Mouse (Mus musculus): ENCODE results near the gene Fgf14.

DNA sequence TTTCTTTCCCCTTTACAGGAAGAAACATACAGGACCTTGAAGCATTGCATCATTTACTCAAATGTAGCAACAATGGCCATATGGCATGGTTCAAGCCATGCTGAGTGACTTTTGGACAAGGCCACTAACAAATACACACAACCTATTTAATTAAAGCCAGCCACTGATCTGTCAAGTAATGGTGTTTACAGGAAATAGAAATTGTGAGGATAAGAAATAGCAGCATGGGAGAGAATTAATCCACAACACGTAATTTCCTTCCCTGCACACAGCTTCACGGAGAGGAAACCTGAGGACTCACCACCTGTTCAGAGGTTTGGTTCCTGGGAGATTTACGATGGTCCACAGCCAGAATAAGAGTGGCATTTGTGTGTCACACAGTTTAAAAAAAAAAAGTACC lies 140.8 kb downstream of the Fgf14 start:
- no peak for TF ChIP-seq NRF1 (IDR thresholded peaks at IDR 0.05; ENCODE audit: insufficient read depth, low read depth, low read length, poor library complexity, severe bottlenecking)
- no peak for TF ChIP-seq POLR2A (IDR thresholded peaks at IDR 0.05; ENCODE audit: control insufficient read depth in 1 of 2, insufficient read depth in 1 of 2, low read depth in 1 of 2, low read length in 2 of 2, poor library complexity in 1 of 2)
- TF ChIP-seq ZNF384 (IDR thresholded peaks at IDR 0.05; ENCODE audit: low read depth, low read length) = no peak

Measured in MEL (cell line).